Mouse (Mus musculus): Measurements from ENCODE around the gene Uhrf1. TPM values are rescaled to one million over a fixed set of nuclear protein-coding genes. Genes with fewer than 3 reads are reported as not detected.

Uhrf1 gene
- total RNA-seq, 2 experiments from 2014 or later, result 4.2 to 5.6 TPM

DNA sequence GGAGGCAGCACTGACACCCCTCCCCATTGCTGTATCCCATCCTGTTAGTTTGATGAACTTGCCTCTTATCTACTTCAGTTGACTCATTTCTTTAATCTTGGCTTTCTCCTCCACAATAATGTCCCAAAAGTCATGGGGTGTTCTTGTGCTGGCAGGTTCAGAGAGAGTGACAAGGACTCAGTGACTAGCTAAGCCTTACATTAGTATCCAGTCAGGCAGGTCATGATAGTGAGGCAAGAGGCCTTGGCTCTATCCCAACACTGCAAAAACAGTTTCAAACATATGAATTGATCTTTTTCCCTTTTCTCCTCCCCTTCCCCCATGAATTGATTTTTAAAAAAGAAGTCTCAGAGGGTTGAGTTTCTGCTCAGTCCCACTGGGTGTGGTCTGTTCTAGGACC, 26.1 kb downstream of the Uhrf1 start:
- no peak for DNase-seq (ENCODE audit: extremely low spot score in 1 of 2, low spot score in 2 of 2)
- intact Hi-C loops (cut with DNase I), result no loop called here

DNA sequence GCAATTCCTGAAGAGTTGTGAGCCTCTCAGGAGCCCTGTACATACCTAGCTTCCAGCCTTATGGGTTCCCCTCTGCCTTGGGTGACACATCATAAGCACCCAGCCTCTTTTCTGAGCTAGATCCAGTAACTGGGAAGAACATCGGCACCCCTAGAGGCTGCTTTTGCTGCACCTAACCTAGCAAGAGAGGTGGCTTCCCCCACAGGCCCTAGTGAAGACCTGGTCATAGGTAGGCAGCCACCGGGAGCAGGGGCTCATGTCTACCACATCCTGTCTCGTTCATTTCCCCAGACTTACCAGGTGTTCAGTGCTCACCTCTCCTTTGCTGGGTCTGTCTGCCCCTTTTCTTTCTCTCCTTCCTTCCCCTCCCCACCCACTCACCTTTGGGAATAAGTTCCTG, 27.2 kb downstream of the Uhrf1 start:
- intact Hi-C loops (cut with DNase I), result no loop called here
- DNase-seq (ENCODE audit: extremely low spot score in 1 of 2, low spot score in 2 of 2), result no peak

DNA sequence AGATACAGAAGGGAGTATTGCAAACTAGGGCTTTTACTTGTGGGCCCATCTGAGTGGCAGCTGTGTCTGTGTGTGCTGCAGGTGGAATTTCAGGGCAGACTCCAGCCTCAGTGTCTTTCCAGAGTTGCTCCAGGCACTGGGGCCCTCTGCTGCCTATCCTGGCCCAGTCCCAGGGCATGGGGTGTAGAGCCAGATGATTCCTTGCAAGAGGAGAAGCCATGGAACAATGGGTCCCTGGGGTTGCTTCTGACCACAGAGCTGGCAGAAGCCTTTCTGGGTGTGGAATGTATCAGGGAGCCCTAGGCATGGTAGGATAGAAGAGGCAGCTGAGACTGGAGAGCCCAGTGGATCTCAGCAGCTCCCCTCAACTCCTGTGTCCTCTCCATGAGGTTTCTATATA, 28.1 kb downstream of the Uhrf1 start:
- no peak for DNase-seq (ENCODE audit: extremely low spot score in 1 of 2, low spot score in 2 of 2)

DNA sequence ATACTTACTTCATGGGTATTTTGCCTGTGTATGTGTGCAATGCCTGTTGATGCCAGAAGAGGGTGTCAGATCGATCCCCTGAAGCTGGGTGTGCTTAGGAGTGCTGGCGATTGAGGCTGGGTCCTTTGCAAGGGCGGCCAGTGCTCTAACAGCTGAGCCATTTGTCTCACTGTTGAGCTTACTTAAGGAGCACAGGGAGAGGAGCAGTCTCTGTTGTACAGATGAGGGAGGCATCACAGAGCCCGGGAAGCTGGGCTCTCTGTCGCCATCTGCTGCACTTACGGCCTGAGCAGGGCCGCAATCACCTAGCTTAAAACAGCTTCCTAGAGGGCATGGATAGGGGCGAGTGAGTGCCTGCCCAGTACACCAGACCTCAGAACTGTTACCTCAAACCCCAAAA, 29.9 kb downstream of the Uhrf1 start:
- DNase-seq (ENCODE audit: extremely low spot score in 1 of 2, low spot score in 2 of 2), result no peak
- intact Hi-C loops (cut with DNase I), result no loop called here

More for the DNA sequence above, 28.1 kb downstream of the Uhrf1 start:
- intact Hi-C loops (cut with DNase I), result no loop called here

DNA sequence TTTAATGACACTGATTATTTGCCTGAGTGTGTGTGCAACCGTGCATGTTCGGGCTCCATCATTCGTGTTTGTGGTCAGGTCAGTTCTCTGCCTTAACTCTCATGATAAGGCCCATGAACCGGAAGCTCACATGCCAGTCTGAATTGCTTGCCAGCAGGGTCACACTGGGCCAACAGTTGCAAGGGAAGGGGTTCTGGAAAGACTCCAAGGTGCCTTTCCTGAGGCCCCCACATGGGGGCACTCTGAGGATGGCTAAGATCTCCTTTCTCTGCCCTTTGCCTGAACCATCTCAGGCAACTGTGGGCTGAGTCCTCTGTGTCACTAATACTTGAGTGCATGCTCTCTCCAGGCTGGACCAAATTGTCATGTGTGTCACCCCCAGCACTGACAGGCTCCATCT, 34.1 kb downstream of the Uhrf1 start:
- intact Hi-C loops (cut with DNase I), result no loop called here
- DNase-seq (ENCODE audit: extremely low spot score in 1 of 2, low spot score in 2 of 2), result peak in 1 of 2 experiments; percentile 59

DNA sequence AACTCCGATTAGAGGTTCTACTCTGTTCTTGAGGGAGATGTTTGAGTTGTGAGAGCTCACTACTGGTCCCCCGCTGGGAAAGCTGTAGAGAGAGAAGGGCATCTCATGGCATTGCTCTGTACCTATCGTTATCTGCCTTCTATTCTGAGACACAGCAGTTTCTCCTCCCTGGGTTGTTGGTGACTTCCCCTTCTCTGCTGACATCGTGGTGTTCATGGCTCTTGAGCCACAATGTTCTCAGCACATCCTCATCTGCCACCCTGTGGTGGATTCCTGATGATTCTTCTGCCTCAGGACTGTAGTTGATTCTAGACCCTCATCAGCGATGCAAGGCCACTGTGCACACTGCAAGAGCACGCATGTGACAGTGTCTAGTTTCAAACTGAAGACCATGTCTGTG, 34.7 kb downstream of the Uhrf1 start:
- intact Hi-C loops (cut with DNase I), result no loop called here
- no peak for DNase-seq (ENCODE audit: extremely low spot score in 1 of 2, low spot score in 2 of 2)

DNA sequence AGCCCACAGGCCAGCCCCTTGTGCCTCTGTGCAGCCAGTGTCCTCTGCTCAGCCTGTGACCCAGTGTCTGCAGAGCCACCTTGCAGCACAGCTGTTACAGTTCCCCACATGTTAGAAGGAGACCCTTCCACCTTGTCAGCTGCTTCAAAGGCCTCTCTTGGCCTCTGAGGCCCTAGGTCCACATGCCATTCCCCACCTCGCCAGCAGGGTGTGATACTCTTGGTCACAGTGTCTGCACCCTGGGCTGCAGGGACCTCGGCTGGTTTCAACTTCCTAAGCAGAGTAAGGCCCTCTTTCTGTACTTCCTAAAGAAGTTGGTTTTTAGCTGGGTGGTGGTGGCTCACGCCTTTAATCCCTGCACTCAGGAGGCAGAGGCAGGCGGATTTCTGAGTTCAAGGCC, 35.8 kb downstream of the Uhrf1 start:
- intact Hi-C loops (cut with DNase I), result no loop called here
- DNase-seq (ENCODE audit: extremely low spot score in 1 of 2, low spot score in 2 of 2), result no peak

DNA sequence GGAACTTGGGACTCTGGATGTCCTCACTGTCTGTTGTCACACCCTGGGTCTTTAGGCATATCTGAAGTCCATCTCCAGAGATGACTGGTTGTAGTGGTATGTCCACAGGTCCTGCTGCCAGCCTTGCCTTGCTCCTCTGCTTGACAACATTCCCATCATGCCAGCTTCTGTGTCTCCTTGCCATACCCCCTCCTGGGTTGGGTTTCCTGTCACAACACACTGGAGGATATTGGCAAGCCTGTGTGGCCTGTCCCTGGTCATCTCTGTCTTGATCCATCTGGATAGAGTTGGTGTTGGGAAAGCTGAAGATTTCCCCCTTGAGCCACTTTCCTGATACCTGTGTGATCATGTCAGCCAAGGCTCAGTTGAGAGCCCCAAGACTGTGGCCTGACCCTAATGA, 37.6 kb downstream of the Uhrf1 start:
- intact Hi-C loops (cut with DNase I), result no loop called here
- no peak for DNase-seq (ENCODE audit: extremely low spot score in 1 of 2, low spot score in 2 of 2)

DNA sequence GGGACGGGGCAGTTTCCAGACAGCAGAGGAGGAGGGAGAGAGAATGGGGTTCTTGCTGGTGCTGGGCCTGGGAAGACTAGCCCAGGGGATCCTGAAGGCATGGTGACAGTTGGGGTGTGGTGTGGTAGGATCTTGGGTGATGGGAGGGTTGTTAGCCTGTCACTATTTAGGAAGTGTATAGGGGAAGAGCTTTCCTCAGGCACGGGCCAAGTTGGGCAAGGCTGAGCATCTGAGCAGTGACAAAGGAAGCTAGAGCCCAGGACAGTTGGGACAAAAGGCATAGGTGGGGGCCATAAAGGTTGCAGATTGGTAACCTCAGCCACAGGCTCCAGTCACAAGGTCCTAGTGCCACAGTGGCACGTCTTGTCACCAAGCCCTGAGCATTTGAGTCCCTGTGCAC, 40.3 kb downstream of the Uhrf1 start:
- intact Hi-C loops (cut with DNase I), result no loop called here
- no peak for DNase-seq (ENCODE audit: extremely low spot score in 1 of 2, low spot score in 2 of 2)

DNA sequence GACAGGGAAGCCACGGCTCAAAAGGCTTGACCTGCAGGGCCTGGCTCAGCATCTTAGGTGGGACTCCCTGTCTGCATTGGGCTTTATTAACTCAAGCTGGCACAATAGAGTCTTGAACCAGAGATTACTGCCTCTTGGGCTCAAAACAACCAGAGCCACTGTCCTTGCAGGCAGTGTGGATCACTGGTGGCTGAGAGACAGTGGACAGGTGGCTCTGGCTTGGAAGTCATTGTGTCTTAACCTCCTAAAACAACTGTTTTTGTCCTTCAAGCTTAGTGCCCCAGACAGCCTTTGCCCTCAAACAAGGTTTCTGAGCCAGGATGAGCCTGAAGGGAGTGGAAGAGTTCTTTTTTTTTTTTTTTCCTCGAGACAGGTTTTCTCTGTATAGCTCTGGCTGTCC, 42.2 kb downstream of the Uhrf1 start:
- DNase-seq (ENCODE audit: extremely low spot score in 1 of 2, low spot score in 2 of 2), result no peak
- intact Hi-C loops (cut with DNase I), result loop anchor here (5.0 kb wide), 1 partner anchor 68 kb away; the partner anchor contains the start of gene Ticam1

DNA sequence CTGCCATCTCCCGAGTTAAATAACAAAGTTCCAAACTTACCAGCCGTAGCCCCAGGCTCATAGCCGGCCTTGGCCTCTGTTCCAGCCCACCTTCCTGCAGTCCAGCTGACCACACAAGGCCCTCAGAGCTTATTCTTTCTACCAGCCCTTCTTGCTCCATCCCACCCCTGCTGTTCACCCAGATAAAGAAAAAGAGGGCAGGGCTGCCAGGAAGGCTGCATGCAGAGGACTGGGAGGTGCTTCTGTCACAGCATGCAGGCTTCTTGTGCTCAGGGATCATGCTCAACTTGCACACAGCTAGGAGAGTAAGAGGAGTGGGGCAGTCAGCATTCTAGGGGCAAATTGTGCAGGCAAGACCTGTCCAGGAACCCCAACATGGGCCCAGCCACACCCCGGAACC, 45.0 kb downstream of the Uhrf1 start:
- intact Hi-C loops (cut with DNase I), result loop anchor here (5.0 kb wide), 1 partner anchor 71 kb away; the partner anchor contains the start of gene Ticam1
- DNase-seq (ENCODE audit: extremely low spot score in 1 of 2, low spot score in 2 of 2), result no peak

DNA sequence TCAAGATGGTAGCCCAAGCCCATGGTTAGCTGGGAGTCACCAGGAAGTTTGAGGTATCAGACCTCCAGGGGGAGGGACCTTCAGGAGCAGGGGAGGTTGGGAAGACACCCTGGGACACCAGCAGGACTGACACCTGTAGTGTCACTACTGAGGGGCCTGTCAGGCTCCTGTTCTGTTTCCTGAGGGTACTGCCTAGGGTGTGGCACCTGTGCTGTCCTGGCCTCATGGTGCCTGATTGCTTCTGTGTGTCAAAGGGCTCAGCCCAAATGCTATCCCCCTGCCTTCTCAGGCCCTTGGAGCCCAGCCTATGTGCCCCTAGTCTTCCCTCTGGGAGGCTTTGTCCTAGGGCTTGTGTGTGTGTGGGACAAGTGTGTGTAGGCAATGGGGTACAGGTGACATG, 45.5 kb downstream of the Uhrf1 start:
- intact Hi-C loops (cut with DNase I), result loop anchor here (5.0 kb wide), 1 partner anchor 71 kb away; the partner anchor contains the start of gene Ticam1
- DNase-seq (ENCODE audit: extremely low spot score in 1 of 2, low spot score in 2 of 2), result no peak

DNA sequence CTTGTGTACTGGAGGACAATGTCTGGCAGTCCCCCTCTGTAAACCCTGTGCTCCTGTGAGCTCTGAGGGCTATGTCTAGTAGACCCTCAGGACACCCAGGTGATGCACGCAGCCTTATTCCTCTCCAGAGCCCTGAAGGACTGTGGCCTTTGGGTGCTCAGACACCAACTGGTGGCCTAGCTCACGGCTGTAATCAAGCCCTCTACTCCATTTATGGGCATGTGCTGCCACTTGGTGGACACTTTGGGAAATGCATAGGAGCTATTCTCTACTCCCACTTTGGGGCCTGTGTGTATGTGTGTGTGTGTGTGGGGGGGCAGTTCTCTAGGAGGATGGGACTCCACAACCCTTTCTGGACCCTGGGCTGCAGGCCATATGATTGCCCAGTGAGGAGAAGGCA, 47.6 kb downstream of the Uhrf1 start:
- peak; percentile 69 to 84 for DNase-seq (ENCODE audit: extremely low spot score in 1 of 2, low spot score in 2 of 2)
- intact Hi-C loops (cut with DNase I), result no loop called here

DNA sequence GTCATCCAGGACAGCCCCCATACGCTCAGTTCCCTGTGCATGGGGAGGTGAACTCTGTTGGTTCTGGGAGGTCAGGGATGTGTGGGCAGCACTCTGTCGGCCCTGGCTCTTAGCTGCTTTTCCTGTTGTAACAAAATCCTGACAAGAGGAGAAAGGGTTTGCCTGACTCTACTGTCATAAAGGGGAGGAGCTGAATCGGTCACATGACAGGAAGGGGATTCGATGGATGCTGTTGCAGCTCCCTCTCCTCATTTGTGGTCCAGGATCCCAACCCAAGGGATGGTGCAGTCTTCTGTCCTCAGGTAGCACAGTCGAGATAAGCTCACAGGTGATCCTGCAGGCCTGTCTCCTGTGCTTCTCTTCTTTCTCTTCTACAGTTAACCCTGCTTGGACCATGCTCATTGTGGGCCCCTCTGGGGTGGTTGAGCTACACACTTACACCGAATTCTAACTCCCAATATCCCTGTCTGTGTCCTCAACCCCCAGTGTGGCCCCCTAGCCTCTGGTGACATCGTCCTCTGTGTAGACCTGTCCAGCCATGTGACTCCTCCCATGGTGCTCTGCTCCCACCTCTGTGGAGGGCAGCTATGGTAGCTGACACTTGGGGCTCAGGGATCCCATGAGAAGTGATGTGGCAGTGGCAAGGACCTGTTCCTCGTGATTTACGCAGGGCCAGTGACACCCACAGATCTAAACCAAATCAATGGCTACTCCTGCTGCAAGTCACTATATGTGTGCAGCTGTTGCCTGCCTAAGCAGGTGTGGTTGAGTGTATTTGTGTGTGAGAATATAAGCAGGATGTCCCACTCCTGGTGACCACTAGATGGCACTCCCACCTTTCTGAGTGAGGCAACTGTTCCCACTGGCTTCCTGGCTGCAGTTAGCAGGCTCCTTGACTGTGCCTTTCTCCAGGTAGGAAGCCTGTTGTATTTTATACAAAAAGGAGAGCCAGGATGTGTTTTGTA, 54.1 kb downstream of the Uhrf1 start:
- DNase-seq (ENCODE audit: extremely low spot score in 1 of 2, low spot score in 2 of 2), result peak; percentile 70 to 71
- intact Hi-C loops (cut with DNase I), result loop anchor here (2.0 kb wide), 1 partner anchor 202 kb away; no protein-coding TSS in a partner anchor

DNA sequence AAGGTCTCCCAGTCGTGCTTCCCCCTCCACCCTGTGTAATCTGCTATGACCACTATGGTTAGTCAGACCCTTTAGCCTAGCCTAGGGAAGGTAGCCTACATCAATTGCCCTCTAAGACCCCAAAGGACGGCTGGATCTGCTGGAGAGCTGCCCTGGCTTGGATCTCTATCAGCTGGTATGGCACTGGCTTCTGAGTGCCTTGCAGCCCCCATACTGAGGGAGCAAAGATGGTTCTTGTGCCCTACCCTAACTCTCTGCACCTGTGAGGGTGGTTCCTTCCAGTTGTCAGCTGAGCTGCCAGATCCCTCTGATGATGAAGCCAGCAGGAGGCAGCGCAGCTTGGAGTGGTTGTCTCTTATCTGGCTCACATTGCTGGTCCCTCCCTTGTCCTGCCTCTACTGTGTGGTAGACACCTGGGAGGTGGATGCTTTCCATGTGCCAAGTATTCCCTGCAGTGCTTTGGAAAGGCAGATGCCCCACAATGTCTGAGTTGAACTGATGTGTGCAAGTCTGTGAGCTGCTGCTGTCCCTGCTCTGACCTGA, 56.1 kb downstream of the Uhrf1 start:
- intact Hi-C loops (cut with DNase I), result no loop called here
- no peak for DNase-seq (ENCODE audit: extremely low spot score in 1 of 2, low spot score in 2 of 2)

DNA sequence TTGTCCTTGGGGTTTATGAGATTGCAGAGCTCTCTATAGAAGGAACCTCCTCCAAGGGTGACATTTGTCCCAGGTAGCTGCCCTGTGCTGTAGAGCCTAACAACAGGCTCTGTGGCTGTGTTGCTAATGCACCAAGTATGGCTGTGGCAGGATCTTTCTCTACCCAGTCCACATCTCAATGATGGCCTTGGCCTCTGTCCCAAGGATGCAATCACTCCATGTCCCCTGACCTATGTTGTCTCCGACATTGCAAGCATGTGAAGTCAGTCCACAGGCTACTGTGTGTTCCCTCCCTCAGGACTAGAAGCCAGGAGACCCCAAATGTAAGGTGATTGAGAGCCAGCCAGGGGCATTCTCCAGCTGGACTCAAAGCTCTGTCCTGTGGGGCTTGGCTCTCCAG, 56.7 kb downstream of the Uhrf1 start:
- intact Hi-C loops (cut with DNase I), result loop anchor here (5.0 kb wide), 1 partner anchor 117 kb away; the partner anchor contains the start of gene Ptprs
- no peak for DNase-seq (ENCODE audit: extremely low spot score in 1 of 2, low spot score in 2 of 2)

DNA sequence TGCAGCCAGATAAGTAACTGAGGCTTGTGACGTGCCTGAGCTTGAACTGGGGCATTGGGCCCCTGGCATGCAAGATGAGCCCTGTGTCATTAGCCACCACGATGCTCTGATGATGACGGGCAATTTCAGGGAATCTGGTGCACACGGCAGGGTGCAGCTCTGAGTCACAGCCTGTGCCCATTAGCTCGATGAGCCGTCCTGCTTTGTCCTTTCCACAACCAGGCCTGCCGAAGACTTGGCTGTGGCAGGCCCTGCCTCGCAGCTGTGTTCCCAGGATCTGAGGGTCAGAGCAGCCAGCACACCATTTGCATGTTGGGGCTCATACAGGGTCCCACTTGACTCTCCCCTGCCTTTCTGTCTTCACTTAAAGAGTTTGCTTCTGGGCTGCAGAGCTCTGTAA, 57.3 kb downstream of the Uhrf1 start:
- intact Hi-C loops (cut with DNase I), result loop anchor here (5.0 kb wide), 1 partner anchor 117 kb away; the partner anchor contains the start of gene Ptprs
- no peak for DNase-seq (ENCODE audit: extremely low spot score in 1 of 2, low spot score in 2 of 2)

DNA sequence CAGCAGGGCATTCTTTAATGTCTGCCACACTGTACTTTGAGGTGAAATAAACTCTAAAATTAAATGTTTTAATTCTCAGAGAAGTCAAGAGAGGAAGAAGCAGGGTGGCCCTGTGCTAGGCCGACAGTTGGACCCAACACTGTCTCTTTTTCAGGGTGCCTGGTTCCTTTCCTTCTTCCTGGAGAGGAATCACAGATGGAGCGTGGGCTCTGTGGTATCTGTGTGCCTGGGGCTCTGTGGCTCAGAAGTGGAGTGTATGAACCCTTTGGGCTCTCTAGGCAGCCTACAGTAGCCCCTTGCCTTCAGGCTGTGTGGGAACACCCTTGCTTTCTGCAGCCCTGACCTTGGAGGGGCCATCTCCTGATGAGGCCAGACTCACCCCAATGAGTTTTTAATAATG, 58.4 kb downstream of the Uhrf1 start:
- no peak for DNase-seq (ENCODE audit: extremely low spot score in 1 of 2, low spot score in 2 of 2)
- intact Hi-C loops (cut with DNase I), result loop anchor here (5.0 kb wide), 1 partner anchor 116 kb away; the partner anchor contains the start of gene Ptprs

DNA sequence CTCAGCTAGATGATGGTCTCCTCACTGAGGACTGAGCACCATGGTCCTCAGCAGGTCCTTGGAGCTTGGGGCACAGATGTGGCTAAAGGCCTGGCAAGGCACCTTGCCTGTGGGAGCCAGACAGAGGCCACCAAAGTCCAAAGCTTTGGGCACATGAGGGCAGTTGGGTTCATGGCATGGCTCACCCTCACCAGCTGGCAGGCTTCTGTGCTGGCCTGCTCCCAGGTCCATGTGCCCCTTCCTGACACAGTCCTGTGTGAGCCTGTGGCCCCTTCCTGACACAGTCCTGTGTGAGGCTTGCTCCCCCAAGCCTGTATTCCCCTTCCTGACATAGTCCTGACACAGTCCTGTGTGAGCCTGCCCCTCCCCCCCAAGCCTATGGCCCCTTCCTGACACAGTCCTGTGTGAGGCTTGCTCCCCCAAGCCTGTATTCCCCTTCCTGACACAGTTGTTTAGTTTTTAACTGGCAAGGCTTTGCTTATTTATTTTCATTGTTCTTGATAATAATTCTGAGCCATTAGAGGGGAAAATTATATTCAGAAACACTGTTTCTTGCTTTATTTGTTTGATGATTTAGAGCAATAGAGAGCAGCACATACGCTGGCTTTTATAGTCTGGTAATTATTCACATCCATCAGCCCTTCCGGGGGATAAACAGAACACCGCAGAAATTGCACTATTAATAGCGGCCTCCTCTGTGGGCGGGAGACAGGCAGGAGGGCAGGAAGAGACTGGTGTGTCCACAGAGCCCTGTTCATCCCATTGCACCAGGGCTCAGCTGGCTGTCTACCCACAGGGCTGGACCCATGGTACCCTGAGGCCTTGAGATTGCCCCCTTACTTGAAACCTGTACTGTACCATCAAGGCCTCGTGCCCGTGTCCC, 62.9 kb downstream of the Uhrf1 start:
- intact Hi-C loops (cut with DNase I), result no loop called here
- no peak for DNase-seq (ENCODE audit: extremely low spot score in 1 of 2, low spot score in 2 of 2)
